Mouse (Mus musculus): Measurements from ENCODE around the gene Gm11020.

The Gm11020 gene

DNA sequence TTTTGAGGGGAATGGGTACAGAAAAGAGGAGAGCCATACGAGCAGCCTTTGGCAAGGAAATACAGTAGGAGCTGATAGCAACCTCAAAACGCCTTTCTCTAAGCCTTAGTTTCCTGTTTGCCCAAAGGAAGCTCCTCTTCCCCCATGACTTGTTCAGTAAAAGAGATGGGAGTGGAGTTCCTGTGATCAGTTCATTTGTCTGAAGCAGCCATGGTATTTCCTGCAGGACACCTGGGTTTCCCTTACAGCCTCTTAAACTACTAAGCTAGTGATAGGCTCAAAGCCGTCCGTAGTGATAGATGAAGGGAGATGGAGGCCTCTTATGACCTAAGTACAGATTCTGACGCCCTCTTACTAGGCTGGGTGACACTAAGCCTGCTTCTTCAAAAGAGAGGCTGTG is 21.1 kb downstream of the Gm11020 start:
- no peak for DNase-seq (ENCODE audit: low read depth, low spot score)

DNA sequence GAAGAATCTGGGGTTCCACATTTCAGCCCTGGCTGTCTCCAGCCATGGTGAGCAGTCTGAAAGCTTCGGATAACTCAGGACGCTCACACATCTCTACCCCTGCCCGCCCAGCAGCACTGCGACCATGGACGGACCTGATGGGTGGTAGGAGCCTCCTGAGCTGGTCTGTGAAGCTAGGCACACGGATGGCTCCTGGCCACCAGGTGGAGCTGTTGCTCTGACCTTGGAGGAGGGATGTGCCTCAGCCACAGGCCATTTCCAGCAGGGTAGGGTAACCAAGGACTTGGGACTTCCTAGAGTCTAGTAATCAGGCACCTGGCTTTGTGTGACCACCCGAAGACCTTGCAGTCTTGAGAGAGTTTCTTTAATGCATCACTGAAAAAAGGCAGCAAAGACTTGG is 22.6 kb downstream of the Gm11020 start:
- DNase-seq (ENCODE audit: low read depth, low spot score), result peak; percentile 51

DNA sequence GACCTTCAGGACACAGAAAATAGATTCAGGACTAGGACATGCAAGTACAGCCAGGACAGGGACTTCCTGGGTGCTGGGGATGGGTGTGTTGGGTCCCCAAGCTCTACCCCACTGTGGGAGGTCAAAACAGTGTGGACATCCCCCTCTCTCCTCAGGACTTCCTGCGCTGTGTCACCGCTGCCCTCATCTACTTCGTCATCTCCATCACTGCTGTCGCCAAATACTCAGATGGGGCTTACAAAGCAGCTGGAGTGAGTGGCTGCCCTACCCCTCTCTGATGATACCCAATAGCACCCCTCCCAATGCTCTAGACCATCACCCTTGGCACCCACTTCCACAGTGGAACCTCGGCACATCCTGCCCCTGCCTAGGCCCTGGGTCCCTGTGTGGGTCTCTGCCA is 23.3 kb downstream of the Gm11020 start:
- no peak for DNase-seq (ENCODE audit: low read depth, low spot score)

DNA sequence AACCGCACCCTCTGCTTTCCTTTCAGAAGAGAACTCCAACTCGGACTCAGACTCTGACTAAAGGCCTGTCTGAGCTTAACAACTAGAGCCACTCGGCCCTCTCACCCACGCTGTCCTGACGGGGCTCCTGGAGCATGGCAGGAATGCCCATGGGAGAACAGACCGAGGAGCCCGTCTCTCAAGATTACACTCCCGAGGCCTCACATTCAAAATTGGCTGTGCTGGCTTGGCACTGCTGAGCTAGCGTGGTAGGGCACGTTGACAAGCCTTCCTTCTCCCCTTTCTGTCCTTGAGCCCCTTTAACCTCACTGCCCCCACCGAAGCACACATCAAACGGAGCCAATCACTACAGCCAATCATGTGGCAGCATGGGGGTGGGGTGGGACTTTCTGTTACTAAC is 25.3 kb downstream of the Gm11020 start:
- no peak for DNase-seq (ENCODE audit: low read depth, low spot score)

DNA sequence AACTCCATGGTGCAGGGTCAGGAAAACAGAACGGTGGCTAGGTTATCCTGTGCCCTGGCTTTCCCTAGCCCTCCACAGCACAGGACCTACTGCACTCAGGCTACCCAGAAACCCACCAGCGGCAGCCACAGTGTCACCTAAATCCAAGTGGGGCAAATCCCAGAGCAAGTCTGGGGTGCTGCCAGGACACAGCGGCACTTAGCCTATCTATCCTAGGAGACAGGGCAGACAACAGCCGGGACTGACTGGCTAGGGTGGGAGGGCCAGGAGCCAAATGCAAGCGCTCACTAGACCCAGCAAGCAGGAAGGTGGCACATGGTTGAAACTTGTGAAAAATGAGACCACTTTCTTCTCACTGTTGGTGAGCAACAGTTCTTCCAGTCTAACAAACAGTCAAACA is 27.6 kb downstream of the Gm11020 start:
- no peak for DNase-seq (ENCODE audit: low read depth, low spot score)

DNA sequence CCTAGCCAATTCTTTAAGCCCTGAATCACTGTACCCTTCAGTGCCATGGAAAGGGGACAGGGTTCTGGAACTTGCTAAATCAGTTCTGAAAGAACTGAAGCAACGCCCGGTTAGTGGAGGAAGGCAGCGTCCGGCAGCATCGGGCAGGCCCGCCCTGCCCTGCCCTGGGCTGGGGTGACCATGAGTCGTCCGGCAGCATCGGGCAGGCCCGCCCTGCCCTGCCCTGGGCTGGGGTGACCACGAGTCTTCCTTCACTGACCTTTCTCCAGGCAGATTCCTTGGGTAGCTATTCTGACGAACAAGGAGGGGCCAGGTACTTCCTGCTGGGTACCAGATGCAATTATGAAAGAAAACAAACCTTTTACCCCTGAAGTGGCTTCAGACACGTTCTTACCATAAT is 28.7 kb downstream of the Gm11020 start:
- no peak for DNase-seq (ENCODE audit: low read depth, low spot score)

DNA sequence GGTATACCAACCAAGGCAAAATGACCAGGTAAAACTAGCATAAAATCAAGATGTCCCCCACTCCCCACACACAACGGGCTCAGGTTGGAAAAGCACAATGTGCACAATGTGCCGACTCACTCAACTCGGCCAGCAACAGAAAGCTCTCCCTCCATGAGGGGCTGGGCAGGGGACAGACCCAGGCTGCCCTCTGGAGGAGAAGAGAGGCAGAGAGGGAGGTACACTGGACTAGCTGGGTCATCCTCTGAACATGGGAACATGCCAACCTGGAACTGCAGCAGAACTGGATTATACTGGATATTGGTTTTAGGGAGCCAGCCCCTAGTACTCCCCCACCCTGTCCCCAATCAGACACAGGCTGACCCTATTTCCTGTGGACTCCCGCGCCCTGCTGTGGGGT is 31.8 kb downstream of the Gm11020 start:
- DNase-seq (ENCODE audit: low read depth, low spot score), result no peak

DNA sequence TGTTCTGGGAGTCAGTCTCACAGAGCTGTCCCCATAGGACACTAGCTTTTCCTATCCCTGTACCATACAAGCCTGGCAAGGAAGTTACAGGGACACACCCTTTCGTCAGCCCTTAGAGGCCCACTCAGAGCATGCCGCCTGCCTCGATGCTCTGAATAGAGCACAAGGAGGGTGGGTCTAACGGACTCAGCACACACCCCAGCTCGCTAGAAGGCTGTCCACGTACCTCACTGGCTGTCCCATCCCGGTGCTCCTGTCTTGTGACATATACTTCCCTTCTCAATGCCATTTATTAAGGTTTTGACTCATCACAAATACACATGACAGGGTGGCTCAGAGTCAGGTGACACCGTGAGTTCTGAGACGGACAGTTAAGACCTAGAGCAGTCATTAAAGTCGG is 33.1 kb downstream of the Gm11020 start:
- DNase-seq (ENCODE audit: low read depth, low spot score), result no peak

DNA sequence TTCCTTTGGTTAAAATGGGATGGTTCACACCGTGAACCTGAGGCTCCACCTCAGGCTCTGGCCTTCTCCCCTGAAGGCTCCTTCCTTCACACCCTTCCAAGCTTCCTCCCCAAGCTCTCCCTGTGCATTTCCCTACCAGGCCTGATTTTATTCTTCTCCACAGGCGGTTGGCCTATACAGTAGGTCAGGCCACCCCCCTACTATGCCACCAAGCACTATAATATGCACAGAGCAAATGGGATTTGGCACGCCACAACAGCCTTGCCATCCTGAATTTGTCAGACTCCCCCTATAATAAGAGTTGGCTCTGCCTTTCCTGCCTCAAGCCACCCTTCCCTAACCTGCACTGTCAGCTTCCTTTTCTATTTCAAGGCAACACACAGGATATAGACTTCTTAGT is 37.3 kb downstream of the Gm11020 start:
- no peak for DNase-seq (ENCODE audit: low read depth, low spot score)

DNA sequence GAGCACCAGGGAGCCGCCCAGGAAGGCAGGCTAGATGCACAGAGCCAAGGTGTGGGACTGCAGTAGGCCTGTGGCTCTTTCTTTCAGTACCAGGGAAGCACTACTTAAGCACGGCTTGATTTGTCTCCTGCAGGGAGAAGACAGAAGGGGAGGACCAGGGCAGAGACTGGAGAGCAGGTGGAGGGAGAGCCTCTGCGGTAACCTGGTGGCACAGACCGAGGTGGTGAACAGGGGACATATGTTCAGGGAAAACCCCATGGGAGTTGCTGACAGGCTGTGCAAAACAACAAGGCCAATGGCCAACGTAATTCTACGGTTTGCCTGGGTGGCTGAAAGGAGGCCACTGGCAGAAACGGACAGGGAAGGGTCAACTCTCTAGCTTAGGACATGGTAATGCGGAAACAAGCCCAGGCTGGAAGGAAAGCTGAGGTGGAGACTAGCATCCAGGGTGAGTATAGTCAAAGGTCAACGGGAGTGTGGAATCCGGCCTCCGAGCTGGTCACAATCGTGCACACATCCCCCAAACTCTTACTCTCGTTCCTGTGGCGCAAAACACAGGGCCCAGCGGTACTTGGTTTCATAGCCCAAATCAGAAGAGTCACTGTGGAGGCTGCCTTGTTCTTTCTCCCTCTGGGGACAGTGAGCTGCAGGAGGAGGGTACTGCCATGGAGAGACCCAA is 38.5 kb downstream of the Gm11020 start:
- no peak for DNase-seq (ENCODE audit: low read depth, low spot score)

DNA sequence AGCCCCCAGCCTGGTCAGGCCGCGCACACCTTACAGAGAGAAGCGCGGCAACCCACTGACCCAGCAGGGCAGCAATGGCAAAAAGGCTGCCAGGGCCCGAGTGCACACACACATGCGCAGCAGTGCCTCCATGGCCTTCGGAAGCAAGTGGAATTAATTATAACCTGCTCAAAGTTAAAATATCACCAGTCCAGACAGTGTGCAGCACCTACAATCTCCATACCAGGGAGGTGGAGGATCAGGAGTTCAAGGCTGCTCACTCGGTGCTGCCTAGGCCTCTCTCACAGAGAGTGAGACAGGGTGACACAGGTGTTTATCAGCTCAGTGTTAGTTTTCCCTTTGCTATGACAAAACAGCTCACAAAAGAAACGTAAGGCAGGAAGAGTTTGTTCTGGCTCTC is 44.3 kb downstream of the Gm11020 start:
- DNase-seq (ENCODE audit: low read depth, low spot score), result no peak

DNA sequence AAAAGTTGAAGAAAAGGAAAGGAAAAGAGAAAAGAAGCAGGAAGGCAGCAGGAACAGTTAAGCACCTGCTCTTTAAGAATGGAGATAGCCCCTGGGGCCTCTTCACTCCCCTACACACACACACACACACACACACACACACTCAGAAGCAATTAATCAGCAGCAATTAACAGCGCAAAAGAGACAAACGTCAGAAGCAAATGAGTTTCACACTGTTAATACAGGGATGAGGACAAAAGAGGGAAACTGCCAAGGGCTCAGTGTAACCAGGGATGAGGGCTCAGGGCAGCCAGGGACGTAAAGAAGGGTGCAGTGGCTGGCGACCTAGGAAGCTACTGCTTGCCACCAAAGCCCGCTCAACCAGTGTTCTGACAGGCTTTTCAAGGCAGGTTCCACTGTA is 46.0 kb downstream of the Gm11020 start:
- DNase-seq (ENCODE audit: low read depth, low spot score), result no peak

DNA sequence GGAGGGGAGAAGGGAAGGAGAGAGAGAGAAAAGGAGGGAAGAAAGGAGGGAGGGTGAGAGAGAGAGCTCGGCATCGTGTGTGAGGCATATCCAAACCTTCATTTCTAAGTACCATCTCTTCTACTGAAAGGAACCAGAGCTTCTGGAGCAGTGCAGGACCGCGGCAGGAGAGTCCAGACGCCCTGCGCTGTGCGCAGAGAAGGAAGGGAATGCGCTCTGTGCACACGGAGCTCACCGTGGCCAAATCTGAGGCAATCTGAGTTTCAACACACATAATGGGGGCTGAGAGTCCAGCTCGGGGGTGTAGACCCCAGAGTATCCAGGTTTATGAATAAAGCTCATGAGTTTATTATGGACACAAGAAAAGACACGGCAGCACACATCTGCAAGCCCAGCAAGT is 48.2 kb downstream of the Gm11020 start:
- DNase-seq (ENCODE audit: low read depth, low spot score), result no peak

DNA sequence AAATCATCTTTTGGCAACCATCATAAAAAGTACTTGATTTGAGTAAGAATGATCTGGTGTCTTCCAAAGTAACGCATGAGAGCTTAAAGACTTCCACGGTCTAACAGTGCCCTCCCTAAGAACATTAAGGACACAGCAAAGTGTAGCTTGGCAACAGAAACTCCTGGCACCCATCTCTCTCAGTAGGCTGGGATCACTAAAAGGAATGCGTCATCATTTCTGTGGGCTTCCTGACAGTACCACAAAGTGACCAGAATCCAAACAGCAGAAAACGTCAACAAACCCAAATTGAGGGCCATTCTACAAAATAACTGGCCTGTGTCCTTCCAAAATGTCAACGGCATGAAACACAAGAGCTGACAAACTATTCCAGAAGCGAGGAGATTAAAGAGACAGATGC is 48.7 kb downstream of the Gm11020 start:
- DNase-seq (ENCODE audit: low read depth, low spot score), result peak; percentile 55

DNA sequence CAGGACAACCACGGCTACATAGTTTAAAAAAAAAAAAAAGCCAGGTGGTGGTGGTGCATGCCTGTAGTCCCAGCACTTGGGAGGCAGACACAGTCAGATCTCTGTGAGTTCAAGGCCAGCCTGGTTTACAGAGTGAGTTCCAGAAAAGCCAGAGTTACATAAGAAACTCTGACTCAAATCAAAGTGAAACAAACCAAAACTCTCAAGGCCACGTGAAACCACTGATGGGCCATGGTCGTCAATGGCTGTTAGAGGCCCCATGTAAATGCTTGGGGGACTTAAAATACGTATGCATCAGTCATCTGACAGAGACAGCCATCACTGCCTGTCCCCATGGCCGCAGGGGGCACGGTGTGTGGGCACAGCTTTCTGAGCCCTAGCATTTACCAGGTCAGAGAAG is 49.8 kb downstream of the Gm11020 start:
- no peak for DNase-seq (ENCODE audit: low read depth, low spot score)

Measured in telencephalon, adult 2 months (tissue).